Mouse (Mus musculus): ENCODE measurements at regions not wholly inside any gene's neighbourhood (a gene's known extent, or its start where the extent isn't known, plus 50 kb on each side); places are given as distances from the start of the nearest gene placed in this dataset.

- H3K27me3 ChIP-seq (replicated peaks; ENCODE audit: control insufficient read depth, insufficient read depth, low read length) = no peaks in the 10 kb centered on the region
- H3K27ac ChIP-seq (ENCODE audit: low read depth, low read length) = no peak overlapping the region
- no peak overlapping the region for H3K4me2 ChIP-seq (ENCODE audit: low read length)
- WGBS = 91% methylated on average over 6 of the region's 6 CpGs
- no peaks in the 10 kb centered on the region for H3K4me1 ChIP-seq (ENCODE audit: control insufficient read depth, insufficient read depth, low read depth, low read length)
- H3K36me3 ChIP-seq (ENCODE audit: control insufficient read depth, insufficient read depth, low read length) = no peaks in the 10 kb centered on the region
- H3K9me3 ChIP-seq (ENCODE audit: control insufficient read depth, low read length) = no peaks in the 10 kb centered on the region
- no peak for ATAC-seq
- H3K4me3 ChIP-seq (ENCODE audit: low read length) = no peak overlapping the region
- no peak overlapping the region for H3K9ac ChIP-seq (ENCODE audit: low read depth, low read length)
Observed at GRCm38 (mm10) chr13:97847561-97847960, 87.1 kb upstream of the Gm10260 start.

- WGBS = 86% methylated on average over 5 of the region's 5 CpGs
- no peak for ATAC-seq
- Histone ChIP-seq H3K27ac (ENCODE audit: low read depth, low read length) (no peak overlapping the region), H3K36me3 (ENCODE audit: control insufficient read depth, insufficient read depth, low read length) (no peaks in the 10 kb centered on the region), H3K4me3 (ENCODE audit: low read length) (no peak overlapping the region), H3K9ac (ENCODE audit: low read depth, low read length) (no peak overlapping the region), H3K4me1 (ENCODE audit: control insufficient read depth, insufficient read depth, low read depth, low read length) (no peaks in the 10 kb centered on the region), H3K27me3 (replicated peaks; ENCODE audit: control insufficient read depth, insufficient read depth, low read length) (no peaks in the 10 kb centered on the region), H3K4me2 (ENCODE audit: low read length) (no peak overlapping the region), H3K9me3 (ENCODE audit: control insufficient read depth, low read length) (no peaks in the 10 kb centered on the region)
Observed at GRCm38 (mm10) chr13:97845148-97845547, 84.7 kb upstream of the Gm10260 start.

- H3K36me3 ChIP-seq (ENCODE audit: control insufficient read depth, insufficient read depth, low read length) = no peaks in the 10 kb centered on the region
- H3K4me2 ChIP-seq (ENCODE audit: low read length) = no peak overlapping the region
- H3K9me3 ChIP-seq (ENCODE audit: control insufficient read depth, low read length) = no peaks in the 10 kb centered on the region
- no peaks in the 10 kb centered on the region for H3K27me3 ChIP-seq (replicated peaks; ENCODE audit: control insufficient read depth, insufficient read depth, low read length)
- H3K27ac ChIP-seq (ENCODE audit: low read depth, low read length) = no peak overlapping the region
- 63% methylated on average over 5 of the region's 5 CpGs for WGBS
- no peak for ATAC-seq
- H3K9ac ChIP-seq (ENCODE audit: low read depth, low read length) = no peak overlapping the region
- no peak overlapping the region for H3K4me3 ChIP-seq (ENCODE audit: low read length)
- no peaks in the 10 kb centered on the region for H3K4me1 ChIP-seq (ENCODE audit: control insufficient read depth, insufficient read depth, low read depth, low read length)
Observed at GRCm38 (mm10) chr13:97842801-97843200, 82.4 kb upstream of the Gm10260 start.

- Histone ChIP-seq H3K9me3 (ENCODE audit: control insufficient read depth, low read length) (no peaks in the 10 kb centered on the region), H3K27me3 (replicated peaks; ENCODE audit: control insufficient read depth, insufficient read depth, low read length) (no peaks in the 10 kb centered on the region), H3K4me3 (ENCODE audit: low read length) (no peak overlapping the region), H3K4me1 (ENCODE audit: control insufficient read depth, insufficient read depth, low read depth, low read length) (no peaks in the 10 kb centered on the region), H3K9ac (ENCODE audit: low read depth, low read length) (no peak overlapping the region), H3K36me3 (ENCODE audit: control insufficient read depth, insufficient read depth, low read length) (no peaks in the 10 kb centered on the region), H3K27ac (ENCODE audit: low read depth, low read length) (no peak overlapping the region), H3K4me2 (ENCODE audit: low read length) (no peak overlapping the region)
- WGBS = 91% methylated on average over 7 of the region's 7 CpGs
- ATAC-seq = no peak
Observed at GRCm38 (mm10) chr13:97841503-97841902, 81.1 kb upstream of the Gm10260 start.

- H3K9ac ChIP-seq (ENCODE audit: low read depth, low read length) = no peak overlapping the region
- H3K27ac ChIP-seq (ENCODE audit: low read depth, low read length) = no peak overlapping the region
- ATAC-seq = no peak
- 65% methylated on average over 7 of the region's 7 CpGs for WGBS
- no peaks in the 10 kb centered on the region for H3K36me3 ChIP-seq (ENCODE audit: control insufficient read depth, insufficient read depth, low read length)
- H3K9me3 ChIP-seq (ENCODE audit: control insufficient read depth, low read length) = no peaks in the 10 kb centered on the region
- no peak overlapping the region for H3K4me2 ChIP-seq (ENCODE audit: low read length)
- no peaks in the 10 kb centered on the region for H3K4me1 ChIP-seq (ENCODE audit: control insufficient read depth, insufficient read depth, low read depth, low read length)
- H3K27me3 ChIP-seq (replicated peaks; ENCODE audit: control insufficient read depth, insufficient read depth, low read length) = no peaks in the 10 kb centered on the region; the same call in 1 of the 2 replicates
- H3K4me3 ChIP-seq (ENCODE audit: low read length) = no peak overlapping the region
Observed at GRCm38 (mm10) chr13:97839617-97840308, 79.3 kb upstream of the Gm10260 start.

- WGBS = 62% methylated on average over 7 of the region's 7 CpGs
- H3K9me3 ChIP-seq (ENCODE audit: control insufficient read depth, low read length) = no peaks in the 10 kb centered on the region
- no peak overlapping the region for H3K4me2 ChIP-seq (ENCODE audit: low read length)
- H3K4me1 ChIP-seq (ENCODE audit: control insufficient read depth, insufficient read depth, low read depth, low read length) = no peaks in the 10 kb centered on the region
- H3K9ac ChIP-seq (ENCODE audit: low read depth, low read length) = no peak overlapping the region
- no peaks in the 10 kb centered on the region; the same call in 1 of the 2 replicates for H3K27me3 ChIP-seq (replicated peaks; ENCODE audit: control insufficient read depth, insufficient read depth, low read length)
- no peaks in the 10 kb centered on the region for H3K36me3 ChIP-seq (ENCODE audit: control insufficient read depth, insufficient read depth, low read length)
- no peak overlapping the region for H3K27ac ChIP-seq (ENCODE audit: low read depth, low read length)
- no peak overlapping the region for H3K4me3 ChIP-seq (ENCODE audit: low read length)
- no peak for ATAC-seq
Observed at GRCm38 (mm10) chr13:97837443-97838000, 77.1 kb upstream of the Gm10260 start.

GRCm38 (mm10) chr13:97832448-97832847 is 72.0 kb upstream of the Gm10260 start:
- Histone ChIP-seq H3K36me3 (ENCODE audit: control insufficient read depth, insufficient read depth, low read length) (no peaks in the 10 kb centered on the region), H3K4me2 (ENCODE audit: low read length) (no peak overlapping the region), H3K9ac (ENCODE audit: low read depth, low read length) (no peak overlapping the region), H3K27me3 (replicated peaks; ENCODE audit: control insufficient read depth, insufficient read depth, low read length) (no peaks in the 10 kb centered on the region; the same call in 1 of the 2 replicates), H3K27ac (ENCODE audit: low read depth, low read length) (no peak overlapping the region), H3K4me3 (ENCODE audit: low read length) (no peak overlapping the region), H3K9me3 (ENCODE audit: control insufficient read depth, low read length) (no peaks in the 10 kb centered on the region), H3K4me1 (ENCODE audit: control insufficient read depth, insufficient read depth, low read depth, low read length) (no peaks in the 10 kb centered on the region)
- no peak for ATAC-seq
- 84% methylated on average over 1 of the region's 1 CpGs for WGBS

GRCm38 (mm10) chr13:97831839-97832238 is 71.4 kb upstream of the Gm10260 start:
- WGBS = 81% methylated on average over 5 of the region's 5 CpGs
- ATAC-seq = no peak
- Histone ChIP-seq H3K36me3 (ENCODE audit: control insufficient read depth, insufficient read depth, low read length) (no peaks in the 10 kb centered on the region), H3K9me3 (ENCODE audit: control insufficient read depth, low read length) (no peaks in the 10 kb centered on the region), H3K4me2 (ENCODE audit: low read length) (no peak overlapping the region), H3K27me3 (replicated peaks; ENCODE audit: control insufficient read depth, insufficient read depth, low read length) (no peaks in the 10 kb centered on the region; the same call in 1 of the 2 replicates), H3K27ac (ENCODE audit: low read depth, low read length) (no peak overlapping the region), H3K4me1 (ENCODE audit: control insufficient read depth, insufficient read depth, low read depth, low read length) (no peaks in the 10 kb centered on the region), H3K9ac (ENCODE audit: low read depth, low read length) (no peak overlapping the region), H3K4me3 (ENCODE audit: low read length) (no peak overlapping the region)

- Histone ChIP-seq H3K4me3 (ENCODE audit: low read length) (no peak overlapping the region), H3K36me3 (ENCODE audit: control insufficient read depth, insufficient read depth, low read length) (no peaks in the 10 kb centered on the region), H3K27ac (ENCODE audit: low read depth, low read length) (no peak overlapping the region), H3K27me3 (replicated peaks; ENCODE audit: control insufficient read depth, insufficient read depth, low read length) (no peaks in the 10 kb centered on the region), H3K9me3 (ENCODE audit: control insufficient read depth, low read length) (no peaks in the 10 kb centered on the region), H3K4me2 (ENCODE audit: low read length) (no peak overlapping the region), H3K4me1 (ENCODE audit: control insufficient read depth, insufficient read depth, low read depth, low read length) (peaks cover 11% of the 10 kb centered on the region), H3K9ac (ENCODE audit: low read depth, low read length) (no peak overlapping the region)
- ATAC-seq = no peak
- WGBS = 48% methylated on average over 5 of the region's 5 CpGs
Observed at GRCm38 (mm10) chr13:97829558-97829957, 69.1 kb upstream of the Gm10260 start.
